Mouse (Mus musculus) stomach, embryonic 16.5 days (tissue): ENCODE measurements around the gene Snrpb. TPM values are rescaled to one million over a fixed set of nuclear protein-coding genes. Genes with fewer than 3 reads are reported as not detected.

Experiments
- ATAC-seq: fragments of 200-750 bp; cut with Nextera tagmentation; 2 replicates; pipeline ENCODE4 v1.8.0; 2017; ENCODE audit warnings: moderate number of reproducible peaks, moderate TSS enrichment; ENCODE audit not compliant: insufficient read depth, low FRiP score
- H3K27ac ChIP-seq: fragments of 300-500 bp; sonication (generic); 2 replicates; pipeline ENCODE4 v1.5.1; 2014; ENCODE audit warnings: low read length
- H3K27me3 ChIP-seq: fragments of 300-500 bp; sonication (generic); 2 replicates; pipeline ENCODE4 v1.6.1; 2014; ENCODE audit warnings: low read length, control low read depth, mixed read lengths; ENCODE audit not compliant: control insufficient read depth, insufficient read depth
- H3K36me3 ChIP-seq: fragments of 300-500 bp; sonication (generic); 2 replicates; pipeline ENCODE4 v1.6.1; 2014; ENCODE audit warnings: low read length; ENCODE audit not compliant: control insufficient read depth, insufficient read depth
- H3K4me1 ChIP-seq: fragments of 300-500 bp; sonication (generic); 2 replicates; pipeline ENCODE4 v1.6.1; 2014; ENCODE audit warnings: low read length, control low read depth, mixed read lengths; ENCODE audit not compliant: control insufficient read depth, insufficient read depth
- H3K4me2 ChIP-seq: fragments of 300-500 bp; sonication (generic); 2 replicates; pipeline ENCODE4 v1.6.1; 2014; ENCODE audit warnings: low read depth, low read length, mixed read lengths
- H3K4me3 ChIP-seq: fragments of 300-500 bp; sonication (generic); replicated peaks from 2 replicates; pipeline ENCODE4 v1.5.1; 2014; ENCODE audit warnings: mild to moderate bottlenecking, low read length
- H3K9ac ChIP-seq: fragments of 300-500 bp; sonication (generic); 2 replicates; pipeline ENCODE4 v1.6.1; 2014; ENCODE audit warnings: low read length
- H3K9me3 ChIP-seq: fragments of 300-500 bp; sonication (generic); replicated peaks from 2 replicates; pipeline ENCODE4 v1.6.1; 2016; ENCODE audit warnings: low read length, control low read depth; ENCODE audit not compliant: control insufficient read depth
- WGBS: fragments of 180-500 bp; shearing (Covaris S2); extraction: QIAGEN DNeasy Blood & Tissue Kit; methylation state at CpG from one replicate; pipeline ENCODE4 v1.1.7; 2014; 5-methylcytosine and 5-hydroxymethylcytosine counted together
- polyA plus RNA-seq: library from polyadenylated mRNA; unstranded; fragments of >200 nt; fragmentation: Nextera tagmentation; extraction: Ambion mirVana; gene quantifications from 2 replicates; pipeline ENCODE4 v1.2.1, GENCODE M21; 2015

The Snrpb gene
- polyA plus RNA-seq, 1 experiment from 2014 or later: 486 TPM

GRCm38 (mm10) chr2:130178381-130178705 is 860 bp downstream of the Snrpb start:
- Histone ChIP-seq H3K27ac (peak overlapping the region; percentile 86), H3K9ac (peak overlapping the region; percentile 99), H3K27me3 (no peaks in the 10 kb centered on the region), H3K4me3 (peak overlapping the region; percentile 88), H3K4me1 (peaks cover 18% of the 10 kb centered on the region), H3K9me3 (no peaks in the 10 kb centered on the region), H3K4me2 (peak overlapping the region; percentile 61), H3K36me3 (peaks cover 26% of the 10 kb centered on the region)
- ATAC-seq: no peak
- under 1% methylated on average over 11 of the region's 11 CpGs for whole genome bisulfite sequencing

GRCm38 (mm10) chr2:130176820-130177219 is 2.4 kb downstream of the Snrpb start:
- H3K9ac ChIP-seq: peak overlapping the region; percentile 99; the same call in 1 of the 2 replicates
- H3K27me3 ChIP-seq: no peaks in the 10 kb centered on the region
- 67% methylated on average over 8 of the region's 8 CpGs for WGBS
- peaks cover 18% of the 10 kb centered on the region for H3K4me1 ChIP-seq
- peaks cover 39% of the 10 kb centered on the region for H3K36me3 ChIP-seq
- peak overlapping the region; percentile 88; the same call in 1 of the 2 replicates for H3K4me3 ChIP-seq
- no peak overlapping the region for H3K27ac ChIP-seq
- peak overlapping the region; percentile 61 for H3K4me2 ChIP-seq
- ATAC-seq: no peak
- H3K9me3 ChIP-seq: no peaks in the 10 kb centered on the region

- H3K4me1 ChIP-seq: peaks cover 3% of the 10 kb centered on the region; the same call in 1 of the 2 replicates
- H3K9ac ChIP-seq: no peak overlapping the region
- H3K27ac ChIP-seq: no peak overlapping the region
- no peaks in the 10 kb centered on the region for H3K27me3 ChIP-seq
- H3K9me3 ChIP-seq: no peaks in the 10 kb centered on the region
- H3K4me3 ChIP-seq: no peak overlapping the region
- 87% methylated on average over 2 of the region's 2 CpGs for WGBS
- ATAC-seq: no peak
- peaks cover 54% of the 10 kb centered on the region for H3K36me3 ChIP-seq
- no peak overlapping the region for H3K4me2 ChIP-seq
Observed at GRCm38 (mm10) chr2:130171674-130172073, 7.5 kb downstream of the Snrpb start.

- H3K27me3 ChIP-seq: no peaks in the 10 kb centered on the region
- H3K36me3 ChIP-seq: peaks cover 24% of the 10 kb centered on the region
- 42% methylated on average over 3 of the region's 3 CpGs for WGBS
Observed at GRCm38 (mm10) chr2:130167861-130168260, 11.3 kb downstream of the Snrpb start.

GRCm38 (mm10) chr2:130166311-130167214 is 12.6 kb downstream of the Snrpb start:
- no peak overlapping the region for H3K9ac ChIP-seq
- no peaks in the 10 kb centered on the region for H3K9me3 ChIP-seq
- ATAC-seq: no peak; the same call in 1 of the 2 replicates
- H3K4me3 ChIP-seq: no peak overlapping the region
- no peak overlapping the region for H3K4me2 ChIP-seq
- H3K36me3 ChIP-seq: peaks cover 16% of the 10 kb centered on the region
- 66% methylated on average over 9 of the region's 9 CpGs for WGBS
- H3K27me3 ChIP-seq: no peaks in the 10 kb centered on the region
- H3K4me1 ChIP-seq: no peaks in the 10 kb centered on the region
- H3K27ac ChIP-seq: no peak overlapping the region

More at GRCm38 (mm10) chr2:130167861-130168260, 11.3 kb downstream of the Snrpb start:
- H3K9ac ChIP-seq: no peak overlapping the region
- no peak overlapping the region for H3K27ac ChIP-seq
- no peaks in the 10 kb centered on the region for H3K4me1 ChIP-seq
- H3K4me2 ChIP-seq: no peak overlapping the region
- ATAC-seq: no peak
- no peaks in the 10 kb centered on the region for H3K9me3 ChIP-seq
- H3K4me3 ChIP-seq: no peak overlapping the region

- no peak overlapping the region for H3K9ac ChIP-seq
- H3K27ac ChIP-seq: no peak overlapping the region
- ATAC-seq: no peak
- H3K4me2 ChIP-seq: no peak overlapping the region
- H3K9me3 ChIP-seq: no peaks in the 10 kb centered on the region
- no peaks in the 10 kb centered on the region for H3K36me3 ChIP-seq
- no peaks in the 10 kb centered on the region for H3K27me3 ChIP-seq
- no peaks in the 10 kb centered on the region for H3K4me1 ChIP-seq
- WGBS: 67% methylated on average over 5 of the region's 5 CpGs
- no peak overlapping the region for H3K4me3 ChIP-seq
Observed at GRCm38 (mm10) chr2:130162701-130163100, 16.5 kb downstream of the Snrpb start.

GRCm38 (mm10) chr2:130158088-130158437 is 21.1 kb downstream of the Snrpb start:
- H3K4me1 ChIP-seq: no peaks in the 10 kb centered on the region
- H3K9me3 ChIP-seq: no peaks in the 10 kb centered on the region
- WGBS: 59% methylated on average over 4 of the region's 4 CpGs
- H3K4me3 ChIP-seq: no peak overlapping the region
- no peak for ATAC-seq
- no peaks in the 10 kb centered on the region for H3K36me3 ChIP-seq
- no peak overlapping the region for H3K4me2 ChIP-seq
- H3K27me3 ChIP-seq: no peaks in the 10 kb centered on the region
- no peak overlapping the region for H3K9ac ChIP-seq
- no peak overlapping the region for H3K27ac ChIP-seq

- 74% methylated on average over 14 of the region's 14 CpGs for WGBS
- H3K4me2 ChIP-seq: no peak overlapping the region
- H3K4me3 ChIP-seq: no peak overlapping the region
- H3K27me3 ChIP-seq: no peaks in the 10 kb centered on the region
- ATAC-seq: no peak
- H3K9me3 ChIP-seq: no peaks in the 10 kb centered on the region
- H3K27ac ChIP-seq: no peak overlapping the region
- H3K36me3 ChIP-seq: no peaks in the 10 kb centered on the region
- H3K4me1 ChIP-seq: no peaks in the 10 kb centered on the region
- H3K9ac ChIP-seq: no peak overlapping the region
Observed at GRCm38 (mm10) chr2:130157231-130158087, 21.7 kb downstream of the Snrpb start.

- no peak for ATAC-seq
- Histone ChIP-seq H3K9me3 (no peaks in the 10 kb centered on the region), H3K27me3 (no peaks in the 10 kb centered on the region), H3K36me3 (no peaks in the 10 kb centered on the region), H3K9ac (no peak overlapping the region), H3K4me2 (no peak overlapping the region), H3K4me1 (no peaks in the 10 kb centered on the region), H3K27ac (no peak overlapping the region), H3K4me3 (no peak overlapping the region)
Observed at GRCm38 (mm10) chr2:130155851-130156250, 23.4 kb downstream of the Snrpb start.
